Mouse (Mus musculus) liver, adult 2 months (tissue): ENCODE measurements around the gene Ovca2.

Experiments used
- CTCF ChIP-seq: fragments of 200-500 bp; IDR thresholded peaks from 2 replicates; pipeline ENCODE4 v1.5.1; 2011; ENCODE audit warnings: low read depth, low read length, control low read depth
- POLR2A ChIP-seq: fragments of 200-500 bp; IDR thresholded peaks from 2 replicates; pipeline ENCODE4 v1.6.1; 2011; ENCODE audit warnings: low read length, control low read depth; ENCODE audit not compliant: insufficient read depth; ENCODE audit errors: extremely low read depth

DNA sequence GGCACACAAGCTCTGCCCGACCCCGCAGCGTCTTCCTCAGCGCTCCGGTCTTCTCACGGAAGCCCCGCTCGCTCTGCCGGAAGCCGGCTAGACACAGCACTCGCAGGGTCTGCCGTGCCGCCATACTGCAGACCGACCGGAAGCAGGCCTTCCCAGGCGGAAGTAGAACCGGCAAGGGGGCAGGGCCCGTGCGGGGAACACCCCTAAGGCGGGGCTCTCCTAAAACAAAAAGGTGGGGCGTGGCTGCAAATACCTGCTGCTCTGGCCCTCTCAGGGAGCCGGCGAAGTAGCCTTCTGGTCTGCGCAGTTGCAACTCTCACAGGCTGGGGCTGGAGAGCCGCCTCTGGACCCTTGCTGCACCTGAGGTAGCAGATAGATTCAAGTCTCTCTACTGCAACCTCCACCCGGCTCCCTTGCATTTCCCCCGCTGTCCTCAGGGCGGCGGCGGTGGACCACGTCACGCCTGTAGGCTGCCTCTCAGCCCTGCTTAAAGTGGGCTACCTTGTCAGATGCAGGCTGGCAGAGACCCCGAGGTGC lies at the start of gene Ovca2:
- peak; percentile 89 for TF ChIP-seq CTCF
- peak; percentile 52 for TF ChIP-seq POLR2A
